Mouse (Mus musculus): ENCODE measurements around the gene Rpl29. TPM values are rescaled to one million over a fixed set of nuclear protein-coding genes. Genes with fewer than 3 reads are reported as not detected.

Rpl29 gene
- polyA plus RNA-seq, 1 experiment = 913 TPM

GRCm38 (mm10) chr9:106457163-106457559, 27.9 kb downstream of the Rpl29 start:
- DNase-seq (ENCODE audit: low read depth) = peak; percentile 48
- TF ChIP-seq CTCF (IDR thresholded peaks at IDR 0.05; ENCODE audit: borderline replicate concordance, extremely low read depth, insufficient read depth, insufficient read length) (no peak), POLR2A (IDR thresholded peaks at IDR 0.05; ENCODE audit: borderline replicate concordance, extremely low read depth, insufficient read depth, insufficient read length, poor library complexity, severe bottlenecking) (no peak)

GRCm38 (mm10) chr9:106457920-106458319, 28.7 kb downstream of the Rpl29 start:
- TF ChIP-seq POLR2A (IDR thresholded peaks at IDR 0.05; ENCODE audit: borderline replicate concordance, extremely low read depth, insufficient read depth, insufficient read length, poor library complexity, severe bottlenecking) (no peak), CTCF (IDR thresholded peaks at IDR 0.05; ENCODE audit: borderline replicate concordance, extremely low read depth, insufficient read depth, insufficient read length) (no peak)
- no peak for DNase-seq (ENCODE audit: low read depth)

GRCm38 (mm10) chr9:106459946-106460345, 30.7 kb downstream of the Rpl29 start:
- TF ChIP-seq POLR2A (IDR thresholded peaks at IDR 0.05; ENCODE audit: borderline replicate concordance, extremely low read depth, insufficient read depth, insufficient read length, poor library complexity, severe bottlenecking) = no peak
- no peak for TF ChIP-seq CTCF (IDR thresholded peaks at IDR 0.05; ENCODE audit: borderline replicate concordance, extremely low read depth, insufficient read depth, insufficient read length)
- no peak for DNase-seq (ENCODE audit: low read depth)

- no peak for DNase-seq (ENCODE audit: low read depth)
- no peak for TF ChIP-seq POLR2A (IDR thresholded peaks at IDR 0.05; ENCODE audit: borderline replicate concordance, extremely low read depth, insufficient read depth, insufficient read length, poor library complexity, severe bottlenecking)
- TF ChIP-seq CTCF (IDR thresholded peaks at IDR 0.05; ENCODE audit: borderline replicate concordance, extremely low read depth, insufficient read depth, insufficient read length) = no peak
Observed at GRCm38 (mm10) chr9:106460401-106461025, 31.3 kb downstream of the Rpl29 start.

GRCm38 (mm10) chr9:106461026-106461415, 31.8 kb downstream of the Rpl29 start:
- DNase-seq (ENCODE audit: low read depth) = no peak
- no peak for TF ChIP-seq CTCF (IDR thresholded peaks at IDR 0.05; ENCODE audit: borderline replicate concordance, extremely low read depth, insufficient read depth, insufficient read length)
- no peak for TF ChIP-seq POLR2A (IDR thresholded peaks at IDR 0.05; ENCODE audit: borderline replicate concordance, extremely low read depth, insufficient read depth, insufficient read length, poor library complexity, severe bottlenecking)

- no peak for DNase-seq (ENCODE audit: low read depth)
- TF ChIP-seq CTCF (IDR thresholded peaks at IDR 0.05; ENCODE audit: borderline replicate concordance, extremely low read depth, insufficient read depth, insufficient read length) (no peak), POLR2A (IDR thresholded peaks at IDR 0.05; ENCODE audit: borderline replicate concordance, extremely low read depth, insufficient read depth, insufficient read length, poor library complexity, severe bottlenecking) (no peak)
Observed at GRCm38 (mm10) chr9:106461641-106462429, 32.6 kb downstream of the Rpl29 start.

- no peak for TF ChIP-seq POLR2A (IDR thresholded peaks at IDR 0.05; ENCODE audit: borderline replicate concordance, extremely low read depth, insufficient read depth, insufficient read length, poor library complexity, severe bottlenecking)
- TF ChIP-seq CTCF (IDR thresholded peaks at IDR 0.05; ENCODE audit: borderline replicate concordance, extremely low read depth, insufficient read depth, insufficient read length) = no peak
- DNase-seq (ENCODE audit: low read depth) = no peak
Observed at GRCm38 (mm10) chr9:106462430-106462800, 33.2 kb downstream of the Rpl29 start.

GRCm38 (mm10) chr9:106463122-106464063, 34.1 kb downstream of the Rpl29 start:
- DNase-seq (ENCODE audit: low read depth) = no peak
- TF ChIP-seq CTCF (IDR thresholded peaks at IDR 0.05; ENCODE audit: borderline replicate concordance, extremely low read depth, insufficient read depth, insufficient read length) (no peak), POLR2A (IDR thresholded peaks at IDR 0.05; ENCODE audit: borderline replicate concordance, extremely low read depth, insufficient read depth, insufficient read length, poor library complexity, severe bottlenecking) (no peak)

- no peak for TF ChIP-seq POLR2A (IDR thresholded peaks at IDR 0.05; ENCODE audit: borderline replicate concordance, extremely low read depth, insufficient read depth, insufficient read length, poor library complexity, severe bottlenecking)
- TF ChIP-seq CTCF (IDR thresholded peaks at IDR 0.05; ENCODE audit: borderline replicate concordance, extremely low read depth, insufficient read depth, insufficient read length) = no peak
Observed at GRCm38 (mm10) chr9:106464751-106465541, 35.7 kb downstream of the Rpl29 start.

GRCm38 (mm10) chr9:106465571-106466200, 36.4 kb downstream of the Rpl29 start, which contains the start of gene Gpr62:
Gene Gpr62 (minus strand): TSS chr9:106465938.
- DNase-seq (ENCODE audit: low read depth) = peak; percentile 86
- no peak for TF ChIP-seq POLR2A (IDR thresholded peaks at IDR 0.05; ENCODE audit: borderline replicate concordance, extremely low read depth, insufficient read depth, insufficient read length, poor library complexity, severe bottlenecking)
- TF ChIP-seq CTCF (IDR thresholded peaks at IDR 0.05; ENCODE audit: borderline replicate concordance, extremely low read depth, insufficient read depth, insufficient read length) = no peak

More at GRCm38 (mm10) chr9:106464751-106465541, 35.7 kb downstream of the Rpl29 start:
- peak; percentile 89 for DNase-seq (ENCODE audit: low read depth)

All from brain, embryonic 14.5 days (tissue).